Mouse (Mus musculus) testis, adult 2 months (tissue): Measurements from ENCODE around the gene B230104I21Rik.

ENCODE experiments used
- CTCF ChIP-seq: fragments of 200-500 bp; IDR thresholded peaks from 2 replicates; pipeline ENCODE4 v1.5.1; 2012; ENCODE audit warnings: low read depth, mild to moderate bottlenecking, inconsistent platforms, low read length, moderate library complexity; ENCODE audit not compliant: control insufficient read depth, insufficient read depth, insufficient replicate concordance
- POLR2A ChIP-seq: fragments of 200-500 bp; IDR thresholded peaks from 2 replicates; pipeline ENCODE4 v1.6.1; 2012; ENCODE audit warnings: low read depth, mild to moderate bottlenecking, inconsistent platforms, low read length, moderate library complexity; ENCODE audit not compliant: control insufficient read depth

GRCm38 (mm10) chr4:154335761-154336160, at the start of gene B230104I21Rik:
- TF ChIP-seq CTCF (no peak), POLR2A (no peak)
